Mouse (Mus musculus) embryonic stem cell, embryonic (primary cell): Measurements from ENCODE around the gene Dync2li1.

Experiments
- CTCF ChIA-PET, 4 experiments: fragments of 300-600 bp in 2 of 4; fragments of 350-600 bp in 2 of 4; sonication (Branson Sonifier 250); formaldehyde crosslinking; loops; one replicate each; lab custom pipeline; 2022; ENCODE audit warnings: inconsistent platforms in 2 of 4; lab: Charles Lee
- POLR2A ChIA-PET, 4 experiments: fragments of 300-600 bp in 2 of 4; fragments of 350-600 bp in 2 of 4; sonication (Branson Sonifier 250); formaldehyde crosslinking; loops; one replicate each; lab custom pipeline; 2022; ENCODE audit warnings: antibody characterized with exemption in 4 of 4, inconsistent platforms in 1 of 4; lab: Charles Lee

The Dync2li1 gene

GRCm38 (mm10) chr17:84603202-84603627 is 23.1 kb upstream of the Dync2li1 start:
- POLR2A ChIA-PET, result interaction anchor here in 2 of 4 experiments (0.8 to 1.2 kb wide), 2 partner anchors 29 to 39 kb away, joined by 3 to 5 read pairs; no protein-coding TSS in a partner anchor
- CTCF ChIA-PET, result interaction anchor here in 1 of 4 experiments (0.6 to 0.7 kb wide), 2 partner anchors 20 to 70 kb away, joined by 4 to 6 read pairs; no protein-coding TSS in a partner anchor

DNA sequence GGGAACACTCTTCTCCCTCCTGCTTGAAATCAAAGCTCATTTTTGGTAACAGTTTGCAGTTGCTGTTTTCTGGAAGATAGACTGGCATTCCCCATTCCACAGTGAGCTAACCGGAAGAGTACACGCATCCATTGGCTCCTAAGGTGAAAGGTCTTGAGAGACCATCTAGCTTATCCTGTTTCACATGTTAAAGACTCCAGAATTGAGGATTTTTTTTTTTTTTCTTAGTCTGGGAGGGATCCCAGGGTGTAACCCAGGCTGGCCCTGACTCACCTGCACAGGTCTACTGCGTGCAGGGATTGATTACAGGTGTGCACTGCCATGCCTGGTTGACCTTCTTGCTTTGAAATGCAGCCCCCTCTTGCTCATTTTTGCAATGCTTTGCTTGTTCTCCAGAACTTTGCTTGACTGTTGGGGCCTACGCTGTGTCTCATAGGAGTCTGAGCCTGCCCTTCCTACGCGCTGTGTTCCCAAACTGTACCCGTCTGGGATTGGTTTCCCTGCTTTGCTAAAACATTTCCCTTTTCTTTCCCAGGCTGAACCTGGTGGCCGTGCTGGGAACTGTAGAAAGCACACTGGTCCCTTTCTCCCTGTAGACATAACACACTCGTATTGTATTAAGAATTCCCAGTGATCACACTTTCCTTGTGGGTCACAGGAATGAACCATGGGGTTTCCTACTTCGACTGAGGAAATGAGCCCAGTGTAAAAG is 22.4 kb upstream of the Dync2li1 start:
- CTCF ChIA-PET, result interaction anchor here in 1 of 4 experiments (0.6 to 0.7 kb wide), 2 partner anchors 19 to 71 kb away, joined by 4 to 6 read pairs; no protein-coding TSS in a partner anchor
- POLR2A ChIA-PET, result interaction anchor here in 2 of 4 experiments (0.8 to 1.2 kb wide), 2 partner anchors 30 to 38 kb away, joined by 3 to 5 read pairs; no protein-coding TSS in a partner anchor

DNA sequence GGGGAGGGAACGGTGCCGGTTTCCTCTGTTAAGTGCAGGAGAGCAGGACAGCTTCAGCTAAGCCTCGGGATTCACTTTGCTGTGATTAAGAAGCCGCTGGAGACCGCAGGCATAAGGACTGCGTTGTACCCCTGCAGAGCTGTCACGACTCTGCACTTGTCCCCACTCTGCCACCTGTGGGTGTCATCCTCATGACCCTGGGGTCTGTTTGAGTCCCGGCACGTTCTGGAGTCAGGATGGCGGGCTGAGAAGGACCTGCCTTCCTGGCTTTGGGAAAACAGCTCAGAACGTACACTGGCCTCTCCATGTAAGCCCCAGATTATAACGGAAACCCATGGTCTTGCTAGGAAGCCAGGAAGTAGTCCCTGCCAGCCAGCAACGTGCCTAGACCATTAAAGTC is 19.3 kb upstream of the Dync2li1 start:
- CTCF ChIA-PET, result interaction anchor here in 2 of 4 experiments (0.6 to 1.2 kb wide), 3 partner anchors 36 to 694 kb away, joined by 3 to 8 read pairs (median 5); no protein-coding TSS in a partner anchor
- POLR2A ChIA-PET, result interaction anchor here in 2 of 4 experiments (0.7 to 2.1 kb wide), 6 partner anchors 9 to 25 kb away, joined by 3 to 5 read pairs (median 4); partner anchors contain the start of gene Dync2li1 (in 1 of the 2)

- POLR2A ChIA-PET, result interaction anchor here in 2 of 4 experiments (0.6 to 2.1 kb wide), 6 partner anchors 8 to 24 kb away, joined by 3 to 5 read pairs (median 4); no protein-coding TSS in a partner anchor
- CTCF ChIA-PET, result interaction anchor here in 3 of 4 experiments (0.5 to 1.2 kb wide), 7 partner anchors 35 to 695 kb away, joined by 3 to 8 read pairs (median 4); no protein-coding TSS in a partner anchor
Measured at GRCm38 (mm10) chr17:84607617-84608016, 18.7 kb upstream of the Dync2li1 start.

GRCm38 (mm10) chr17:84608606-84609005 is 17.7 kb upstream of the Dync2li1 start:
- CTCF ChIA-PET, result interaction anchor here in 1 of 4 experiments (1.0 kb wide), 1 partner anchor 432 kb away, joined by 3 read pairs; no protein-coding TSS in a partner anchor

GRCm38 (mm10) chr17:84611500-84611899 is 14.8 kb upstream of the Dync2li1 start:
- CTCF ChIA-PET, result no interaction called here
- POLR2A ChIA-PET, result no interaction called here

More at GRCm38 (mm10) chr17:84608606-84609005, 17.7 kb upstream of the Dync2li1 start:
- POLR2A ChIA-PET, result interaction anchor here in 3 of 4 experiments (0.5 to 2.1 kb wide), 4 partner anchors 11 to 942 kb away, joined by 3 to 5 read pairs (median 4); no protein-coding TSS in a partner anchor

GRCm38 (mm10) chr17:84611971-84612370 is 14.3 kb upstream of the Dync2li1 start:
- ChIA-PET CTCF (interaction anchor here in 1 of 4 experiments (0.6 kb wide), 1 partner anchor 16 kb away, joined by 11 read pairs; no protein-coding TSS in a partner anchor), POLR2A (no interaction called here)

- ChIA-PET POLR2A (interaction anchor here in 2 of 4 experiments (0.6 to 1.3 kb wide), 3 partner anchors 8 to 84 kb away, joined by 3 to 4 read pairs (median 3); no protein-coding TSS in a partner anchor), CTCF (interaction anchor here in 1 of 4 experiments (0.5 kb wide), 1 partner anchor 1018 kb away, joined by 3 read pairs; no protein-coding TSS in a partner anchor)
Measured at GRCm38 (mm10) chr17:84615811-84616210, 10.5 kb upstream of the Dync2li1 start.

GRCm38 (mm10) chr17:84616526-84617074 is 9.7 kb upstream of the Dync2li1 start:
- CTCF ChIA-PET, result no interaction called here
- POLR2A ChIA-PET, result interaction anchor here in 1 of 4 experiments (0.6 to 0.9 kb wide), 3 partner anchors 9 to 83 kb away, joined by 3 to 4 read pairs (median 3); no protein-coding TSS in a partner anchor

DNA sequence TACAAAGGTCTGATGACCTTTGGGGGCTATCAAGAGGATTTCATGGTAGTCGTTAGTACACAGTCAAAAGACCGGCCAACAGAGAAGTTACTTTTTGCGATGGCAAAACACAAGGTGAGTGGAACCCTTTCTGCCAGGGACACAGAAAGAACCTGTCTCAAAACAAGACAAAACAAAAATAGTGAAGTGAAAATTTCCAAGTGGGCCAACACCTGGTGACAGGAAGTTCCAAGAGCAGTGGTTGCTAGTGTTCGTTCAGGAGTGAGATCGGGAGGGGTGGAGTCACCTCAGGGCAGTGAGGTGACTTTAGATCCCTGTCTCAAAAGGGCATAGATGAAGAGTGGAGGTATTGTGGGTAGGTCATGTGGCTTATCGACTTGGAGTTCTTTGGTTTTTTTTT is 8.3 kb upstream of the Dync2li1 start:
- POLR2A ChIA-PET, result interaction anchor here in 2 of 4 experiments (0.7 to 1.7 kb wide), 2 partner anchors 23 to 955 kb away, joined by 4 to 6 read pairs; no protein-coding TSS in a partner anchor
- CTCF ChIA-PET, result no interaction called here

DNA sequence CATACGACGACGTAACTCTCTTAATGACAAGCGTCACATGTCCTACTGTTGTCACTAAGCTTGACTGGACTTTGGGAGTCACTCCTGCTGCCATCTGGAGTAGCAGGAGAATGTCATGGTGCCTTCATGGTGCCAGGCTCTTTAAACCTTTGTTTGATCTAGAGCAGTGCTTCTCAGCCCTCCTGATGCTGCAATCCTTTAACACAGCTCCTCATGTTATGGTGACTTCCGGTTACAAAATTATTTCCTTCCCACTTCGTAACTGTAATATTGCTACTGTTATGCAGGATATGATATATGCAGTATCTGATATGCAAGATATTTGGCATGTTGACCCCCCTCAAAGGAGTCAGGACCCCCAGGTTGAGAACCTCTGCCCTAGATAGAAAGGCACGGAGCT is 7.2 kb upstream of the Dync2li1 start:
- CTCF ChIA-PET, result interaction anchor here in 1 of 4 experiments (0.6 kb wide), 1 partner anchor 470 kb away, joined by 3 read pairs; no protein-coding TSS in a partner anchor
- POLR2A ChIA-PET, result interaction anchor here in 2 of 4 experiments (0.7 to 2.0 kb wide), 3 partner anchors 12 to 24 kb away, joined by 3 to 6 read pairs (median 5); no protein-coding TSS in a partner anchor

- CTCF ChIA-PET, result no interaction called here
- POLR2A ChIA-PET, result interaction anchor here in 1 of 4 experiments (2.0 kb wide), 1 partner anchor 12 kb away, joined by 5 read pairs; no protein-coding TSS in a partner anchor
Measured at GRCm38 (mm10) chr17:84620076-84620475, 6.2 kb upstream of the Dync2li1 start.

DNA sequence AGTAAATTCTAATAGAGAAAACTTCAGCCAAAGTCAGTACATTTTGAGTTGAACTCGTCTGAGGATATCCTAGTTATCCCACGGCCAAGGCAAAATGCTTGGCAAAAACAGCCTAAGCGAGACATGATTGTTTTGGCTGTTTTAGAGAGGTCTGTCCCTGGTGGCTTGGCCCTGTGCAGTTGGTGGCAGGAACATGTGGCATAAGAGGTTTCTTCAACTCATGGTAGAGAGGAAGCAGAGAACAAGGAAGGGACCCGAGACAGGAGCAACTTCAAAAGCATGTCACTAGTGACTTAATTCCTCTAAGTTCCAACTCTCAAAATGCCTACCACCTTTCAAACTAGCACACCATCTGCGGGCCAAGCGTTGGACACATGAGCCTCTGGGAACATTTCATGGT is 5.7 kb upstream of the Dync2li1 start:
- CTCF ChIA-PET, result no interaction called here
- POLR2A ChIA-PET, result interaction anchor here in 1 of 4 experiments (2.0 kb wide), 1 partner anchor 13 kb away, joined by 5 read pairs; no protein-coding TSS in a partner anchor

DNA sequence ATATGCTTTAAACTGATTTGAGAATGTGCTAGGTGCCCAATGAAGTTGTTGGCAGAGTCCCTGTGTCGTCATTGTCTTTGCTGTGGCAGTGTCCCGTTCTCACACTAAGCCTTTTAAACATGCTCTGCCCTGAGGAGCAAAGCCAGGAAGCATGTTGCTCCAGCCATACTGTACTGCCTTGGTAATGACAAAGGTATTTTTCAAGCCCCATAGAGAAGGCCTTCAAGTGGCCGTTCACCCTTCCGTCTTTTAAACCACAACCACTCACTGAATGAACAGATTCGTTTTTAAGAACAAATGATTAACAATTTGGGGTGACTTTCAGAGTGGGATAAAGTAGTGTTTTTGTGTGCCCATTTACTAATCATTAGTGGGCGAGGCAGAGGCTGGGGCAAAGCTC is 5.1 kb upstream of the Dync2li1 start:
- ChIA-PET CTCF (no interaction called here), POLR2A (no interaction called here)

DNA sequence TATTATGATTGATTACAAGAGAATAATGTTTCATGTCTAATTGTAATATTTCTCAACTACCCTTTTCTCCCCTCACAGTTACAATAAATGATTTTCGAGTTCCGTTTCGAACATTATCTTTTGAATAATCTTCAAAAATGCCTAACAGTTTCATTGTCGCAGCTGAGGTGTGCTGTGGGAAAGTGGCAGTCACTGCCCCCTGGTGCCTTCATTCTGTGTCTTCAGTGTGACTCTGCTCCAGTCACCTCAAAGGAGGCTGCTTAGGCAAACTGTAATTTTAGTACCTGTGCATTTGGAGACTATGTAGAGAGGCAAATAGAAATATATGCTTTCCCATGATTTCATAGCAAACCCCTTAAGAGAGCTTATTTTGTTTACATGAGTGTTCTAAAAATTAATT is 4.3 kb upstream of the Dync2li1 start:
- POLR2A ChIA-PET, result no interaction called here
- CTCF ChIA-PET, result no interaction called here

DNA sequence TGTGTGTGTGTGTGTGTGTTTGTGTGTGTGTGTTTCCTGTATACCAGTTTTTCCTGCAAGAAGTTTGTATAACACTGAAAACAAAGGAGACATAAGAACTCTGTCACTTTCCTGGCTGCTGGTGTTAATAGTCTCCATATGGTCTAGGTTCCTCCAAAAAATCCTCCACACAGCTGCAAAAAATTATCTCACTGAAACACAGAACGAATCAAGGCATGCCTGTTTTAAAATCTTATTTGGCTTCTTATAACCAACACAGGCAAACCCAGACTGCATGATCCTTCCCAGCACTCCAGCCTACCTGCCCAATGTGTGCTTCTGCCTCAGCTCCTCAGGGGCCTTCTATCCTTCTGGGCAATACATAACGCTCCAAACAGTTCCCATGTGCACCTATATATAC is 3.4 kb upstream of the Dync2li1 start:
- ChIA-PET POLR2A (no interaction called here), CTCF (interaction anchor here in 2 of 4 experiments (0.6 kb wide), 2 partner anchors 19 to 599 kb away, joined by 6 to 9 read pairs; no protein-coding TSS in a partner anchor)

DNA sequence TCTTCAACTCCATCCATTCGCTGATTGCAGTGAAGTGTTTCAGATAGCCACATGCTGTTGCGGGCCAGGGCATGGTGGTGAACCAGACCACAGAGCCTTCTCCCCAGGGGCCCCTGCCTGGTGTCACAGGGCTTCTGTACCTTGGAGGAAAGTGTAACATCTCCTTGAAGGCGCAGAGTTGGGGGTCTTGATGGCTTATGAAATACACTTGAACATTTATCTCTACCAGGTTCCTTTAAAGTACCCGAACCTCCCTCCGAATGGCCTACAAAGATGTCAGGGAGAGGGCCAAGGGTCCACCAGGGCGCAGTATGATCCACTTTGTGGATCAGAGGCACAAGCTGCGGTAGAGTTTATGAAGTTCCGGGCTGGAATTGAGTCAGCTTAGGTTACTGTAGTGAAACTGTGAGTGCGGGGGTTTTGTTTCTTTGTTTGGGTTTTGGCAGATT is 585 bp downstream of the Dync2li1 start:
- CTCF ChIA-PET, result no interaction called here
- POLR2A ChIA-PET, result interaction anchor here in 2 of 4 experiments (0.8 to 1.6 kb wide), 6 partner anchors 8 to 329 kb away, joined by 3 to 4 read pairs (median 3); partner anchors contain the start of genes Plekhh2 (in 1 of the 2) and Ppm1b (in 1 of the 2)

DNA sequence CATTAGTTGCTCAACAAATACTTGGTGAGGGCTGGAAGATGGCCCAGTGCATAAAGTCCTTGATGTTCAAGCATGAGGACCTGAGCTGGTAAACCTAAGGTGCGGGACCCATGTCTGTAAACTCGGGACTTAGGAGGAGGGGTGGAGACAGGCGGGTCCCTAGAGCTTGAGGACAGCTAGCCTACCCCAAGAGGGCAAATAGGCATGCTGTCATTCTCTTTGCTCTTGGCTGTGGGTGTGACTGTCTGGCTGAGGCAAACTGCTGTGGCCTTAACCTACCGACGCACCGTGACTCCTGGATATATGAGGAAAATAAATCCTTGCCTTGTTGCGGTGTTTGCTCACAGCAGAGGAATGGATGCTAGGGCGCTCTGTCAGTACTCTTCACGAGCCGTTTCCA is 1.4 kb downstream of the Dync2li1 start:
- CTCF ChIA-PET, result no interaction called here
- POLR2A ChIA-PET, result interaction anchor here in 1 of 4 experiments (0.8 to 1.1 kb wide), 2 partner anchors 85 to 329 kb away, joined by 3 read pairs; partner anchors contain the start of gene Ppm1b
